Comparison of ENCODE assay signal across 17 mouse cellular contexts in the genomic region with DNA sequence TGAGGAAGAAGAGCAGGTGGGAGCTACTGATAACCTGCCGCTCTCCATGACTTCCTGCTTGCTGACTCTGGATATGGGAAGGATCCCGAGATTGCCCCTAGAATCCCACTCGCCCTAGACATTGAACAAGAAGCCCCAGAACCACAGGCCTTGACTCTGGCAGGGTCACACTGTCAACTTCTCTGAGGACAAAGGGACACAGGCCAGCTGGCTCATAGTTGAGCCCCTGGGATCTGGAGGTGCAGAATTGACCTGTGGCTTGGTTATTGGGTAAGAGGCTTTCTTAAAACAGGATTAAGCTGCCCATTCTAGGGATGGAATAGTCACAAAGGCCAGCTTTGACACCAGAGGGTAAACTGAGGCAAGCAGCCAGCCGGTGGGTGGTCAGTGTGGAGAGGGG.
DNase-seq lines count a peak whose midpoint lies in the region.
"Had no signal": no experiment of that assay in that cellular context is flagged by ENCODE, and none has a peak within 500 bp of the region (broad histone marks: within the 10 kb centered on the region; RNA-seq: fewer than 3 reads in every experiment).

No protein-coding gene starts in this region.

- intact Hi-C loops in heart, postnatal 10 days (cut with DNase I): no loop called here

- peak; percentile 54 for DNase-seq in adrenal gland, postnatal 10 days
- no peak for DNase-seq in adrenal gland, adult (ENCODE audit: inconsistent age in 2 of 2, low spot score in 1 of 2)
- peak; percentile 52 for DNase-seq in adrenal gland, postnatal 14 days
- DNase-seq in adrenal gland, adult 8-10 months: no peak
- peak; percentile 7 for DNase-seq in adrenal gland, postnatal 25 days
- no peak for DNase-seq in adrenal gland, adult 2 months
- peak; percentile 83 for DNase-seq in heart, adult 11 months
- no peak for DNase-seq in heart, postnatal 10 days
- DNase-seq: B cell, adult 2 months; cerebellum, adult 11 months; cerebellum, adult 11-12 months; cerebellum, adult 18-20 months; cerebellum, adult 2 months; cerebellum, adult 8-10 months; cerebellum, adult 9-10 months; cerebellum, adult 9-11 months; cerebellum, postnatal 10 days had no signal

Comparison
In these comparisons a context has a peak if more than half of its experiments do, and no peak if none do; other contexts are left out.
1. DNase-seq: peak in adrenal gland, postnatal 10 days (single experiment), adrenal gland, postnatal 14 days (single experiment), adrenal gland, postnatal 25 days (single experiment) and heart, adult 11 months (single experiment); none in adrenal gland, adult (0 of 2), adrenal gland, adult 8-10 months (single experiment), adrenal gland, adult 2 months (single experiment) and heart, postnatal 10 days (0 of 2).